Comparison of ENCODE assay signal across 11 mouse cellular contexts in the genomic region with DNA sequence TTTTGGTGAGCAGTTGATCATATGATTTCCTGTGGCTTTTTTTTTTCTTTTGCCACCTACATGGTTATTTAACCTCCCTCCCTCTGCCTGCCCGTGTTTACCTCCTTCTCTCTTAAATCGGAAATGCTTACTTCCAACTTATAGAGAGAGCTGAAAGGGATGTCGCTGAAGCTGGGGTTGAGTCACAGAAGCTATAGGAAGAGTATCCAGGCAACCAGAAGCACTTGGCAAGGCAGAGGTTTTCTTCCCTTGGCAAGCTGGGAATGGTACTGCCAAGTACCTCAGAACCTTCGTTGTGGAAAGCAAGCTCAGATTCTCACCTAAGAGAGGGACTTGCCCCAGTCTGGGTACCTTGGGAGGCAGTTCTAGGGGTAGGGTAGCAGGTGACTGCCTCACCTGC.
"Had no signal": no experiment of that assay in that cellular context is flagged by ENCODE, and none has a peak within 500 bp of the region (broad histone marks: within the 10 kb centered on the region; RNA-seq: fewer than 3 reads in every experiment).

No protein-coding gene starts in this region.

- H3K36me3 ChIP-seq: limb, embryonic 12.5 days; midbrain, embryonic 13.5 days; stomach, embryonic 15.5 days had no signal

- H3K27ac ChIP-seq: layer of hippocampus, adult 2 months; limb, embryonic 12.5 days; liver, embryonic 14.5 days; midbrain, embryonic 13.5 days; stomach, embryonic 15.5 days had no signal

- DNase-seq: kidney, adult 2 months; kidney, postnatal 36 days; lung, adult 2 months; lung, postnatal 36 days; thymus, postnatal 36 days had no signal

- H3K9ac ChIP-seq: limb, embryonic 12.5 days; liver, embryonic 14.5 days; midbrain, embryonic 13.5 days; stomach, embryonic 15.5 days had no signal

- H3K4me3 ChIP-seq: layer of hippocampus, adult 2 months; limb, embryonic 12.5 days; midbrain, embryonic 13.5 days; stomach, embryonic 15.5 days had no signal

- H3K9me3 ChIP-seq: limb, embryonic 12.5 days; midbrain, embryonic 13.5 days; stomach, embryonic 15.5 days had no signal

- H3K4me2 ChIP-seq: limb, embryonic 12.5 days; midbrain, embryonic 13.5 days; stomach, embryonic 15.5 days had no signal

- ATAC-seq: lung, postnatal 0 days; midbrain, embryonic 13.5 days had no signal
